Mouse (Mus musculus): ENCODE measurements around the gene Gdnf. TPM values are rescaled to one million over a fixed set of nuclear protein-coding genes. Genes with fewer than 3 reads are reported as not detected.

Gdnf gene
- total and polyA plus RNA-seq, 3 experiments: not detected

GRCm38 (mm10) chr15:7835404-7835803 lies 24.8 kb downstream of the Gdnf start:
- Histone ChIP-seq H3K79me2 (ENCODE audit: control insufficient read depth, insufficient read depth, low read length, poor library complexity) (no peaks in the 10 kb centered on the region), H3K4me1 (ENCODE audit: control insufficient read depth in 1 of 2, insufficient read depth in 2 of 2, low read length in 2 of 2) (no peaks in the 10 kb centered on the region), H3K9me3 (replicated peaks; ENCODE audit: insufficient read depth, low read length) (no peaks in the 10 kb centered on the region), H3K27me3 (ENCODE audit: control insufficient read depth in 1 of 2, insufficient read depth in 2 of 2, low read length in 2 of 2) (peaks cover 1 to 2% of the 10 kb centered on the region in 2 experiments; a peak in 1 of 4 replicates), H3K9ac (ENCODE audit: control insufficient read depth, low read depth, low read length, poor library complexity, severe bottlenecking) (no peak overlapping the region), H3K27ac (ENCODE audit: control insufficient read depth, low read depth, low read length) (no peak overlapping the region), H3K4me3 (ENCODE audit: control insufficient read depth in 1 of 2, insufficient read depth in 1 of 2, low read depth in 2 of 2, low read length in 2 of 2) (no peak overlapping the region), H3K36me3 (ENCODE audit: control insufficient read depth in 1 of 2, insufficient read depth in 2 of 2, low read length in 2 of 2) (no peaks in the 10 kb centered on the region)
- no peak for DNase-seq (ENCODE audit: low read depth, low spot score)
- TF ChIP-seq E2F4 (IDR thresholded peaks at IDR 0.05; ENCODE audit: borderline replicate concordance, low read depth, low read length) (no peak), MYC (IDR thresholded peaks at IDR 0.05; ENCODE audit: low read depth, low read length) (no peak), ZNF384 (IDR thresholded peaks at IDR 0.05; ENCODE audit: low read depth, low read length) (no peak), POLR2AphosphoS2 (IDR thresholded peaks at IDR 0.05; ENCODE audit: low read length) (no peak), MAX (IDR thresholded peaks at IDR 0.05; ENCODE audit: low read length) (no peak), GATA1 (IDR thresholded peaks at IDR 0.05; ENCODE audit: low read depth, low read length) (no peak), POLR2AphosphoS5 (IDR thresholded peaks at IDR 0.05; ENCODE audit: borderline replicate concordance, low read depth, low read length) (no peak), RCOR1 (IDR thresholded peaks at IDR 0.05; ENCODE audit: low read depth, low read length) (no peak), MAZ (IDR thresholded peaks at IDR 0.05; ENCODE audit: low read depth, low read length) (no peak), KAT2A (conservative IDR thresholded peaks at IDR 0.05; ENCODE audit: low read depth, low read length) (no peak), ELF1 (IDR thresholded peaks at IDR 0.05; ENCODE audit: low read depth, low read length) (no peak), NRF1 (IDR thresholded peaks at IDR 0.05; ENCODE audit: insufficient read depth, low read depth, low read length, poor library complexity, severe bottlenecking) (no peak), MAFK (IDR thresholded peaks at IDR 0.05; ENCODE audit: borderline replicate concordance, low read depth, low read length) (no peak), SMC3 (IDR thresholded peaks at IDR 0.05; ENCODE audit: low read depth, low read length) (no peak), RAD21 (IDR thresholded peaks at IDR 0.05; ENCODE audit: low read depth, low read length) (no peak), MEF2A (IDR thresholded peaks at IDR 0.05; ENCODE audit: extremely low read depth, insufficient replicate concordance, low read depth, low read length, poor library complexity, severe bottlenecking) (no peak), ZMIZ1 (IDR thresholded peaks at IDR 0.05; ENCODE audit: low read depth, low read length) (no peak)

GRCm38 (mm10) chr15:7838060-7838920 lies 27.6 kb downstream of the Gdnf start:
- H3K9ac ChIP-seq (ENCODE audit: control insufficient read depth, low read depth, low read length, poor library complexity, severe bottlenecking): no peak overlapping the region
- no peak for DNase-seq (ENCODE audit: low read depth, low spot score)
- H3K79me2 ChIP-seq (ENCODE audit: control insufficient read depth, insufficient read depth, low read length, poor library complexity): no peaks in the 10 kb centered on the region
- no peaks in the 10 kb centered on the region for H3K4me1 ChIP-seq (ENCODE audit: control insufficient read depth in 1 of 2, insufficient read depth in 2 of 2, low read length in 2 of 2)
- H3K4me3 ChIP-seq (ENCODE audit: control insufficient read depth in 1 of 2, insufficient read depth in 1 of 2, low read depth in 2 of 2, low read length in 2 of 2): no peak overlapping the region
- H3K27ac ChIP-seq (ENCODE audit: control insufficient read depth, low read depth, low read length): no peak overlapping the region
- H3K9me3 ChIP-seq (replicated peaks; ENCODE audit: insufficient read depth, low read length): no peaks in the 10 kb centered on the region
- no peaks in the 10 kb centered on the region; a peak in 1 of 4 replicates for H3K27me3 ChIP-seq (ENCODE audit: control insufficient read depth in 1 of 2, insufficient read depth in 2 of 2, low read length in 2 of 2)
- no peaks in the 10 kb centered on the region for H3K36me3 ChIP-seq (ENCODE audit: control insufficient read depth in 1 of 2, insufficient read depth in 2 of 2, low read length in 2 of 2)
- TF ChIP-seq MAFK (IDR thresholded peaks at IDR 0.05; ENCODE audit: borderline replicate concordance, low read depth, low read length): no peak

All from MEL (cell line).